Mouse (Mus musculus) inflammation-experienced regulatory T-cells, adult 6 months (primary cell): ENCODE measurements around the gene Trim62. TPM values are rescaled to one million over a fixed set of nuclear protein-coding genes. Genes with fewer than 3 reads are reported as not detected.

Source experiments
- ATAC-seq: one replicate; pipeline ENCODE4 v1.8.0; 2017
- polyA plus RNA-seq, 3 experiments: library from polyadenylated mRNA; unstranded; fragments of 100-300 nt; shearing (Covaris generic); gene quantifications; one replicate each; pipeline ENCODE4 v1.2.1; 2017

The Trim62 gene
- polyA plus RNA-seq, 3 experiments from 2014 or later: 0.98 to 1.8 (median 1.5) TPM

DNA sequence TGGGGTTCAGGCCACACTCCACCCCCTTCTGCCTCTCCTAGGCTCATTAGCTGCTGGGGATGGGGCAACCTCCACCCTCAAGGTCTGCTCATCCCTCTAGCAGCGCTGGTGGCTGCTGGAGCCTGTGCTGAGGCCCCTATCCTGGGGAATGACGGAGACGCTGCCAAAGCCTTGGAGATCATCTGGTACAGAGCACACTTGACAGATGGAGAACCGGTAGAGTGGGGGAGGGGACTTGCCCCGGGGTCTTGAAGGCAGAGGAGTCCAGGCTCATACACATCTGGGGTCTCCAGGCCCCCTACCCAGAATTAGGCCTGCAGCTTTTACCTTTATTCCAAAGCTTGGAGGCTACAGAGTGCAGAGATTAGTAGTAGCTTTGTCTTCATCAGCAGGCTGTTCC lies 3.2 kb downstream of the Trim62 start:
- ATAC-seq: no peak

DNA sequence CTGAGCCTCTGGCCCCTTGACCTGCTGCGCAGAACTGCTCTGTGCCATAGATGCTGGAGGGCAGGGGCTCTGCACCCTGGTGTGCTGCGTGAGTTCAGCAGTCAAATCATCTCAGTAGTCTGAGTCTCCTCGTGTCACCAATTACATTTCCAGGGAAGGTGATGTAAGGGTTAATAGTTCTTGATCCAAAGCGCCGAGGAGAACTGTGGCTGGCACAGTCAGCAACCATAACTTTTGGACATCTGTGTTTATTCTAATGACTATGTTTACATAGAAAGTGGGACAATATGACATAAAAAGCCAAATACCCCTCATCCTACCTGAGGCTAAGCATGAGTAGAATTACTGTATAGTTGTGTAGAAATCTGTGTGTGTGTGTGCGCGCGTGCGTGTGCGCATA lies 3.6 kb downstream of the Trim62 start:
- no peak for ATAC-seq

DNA sequence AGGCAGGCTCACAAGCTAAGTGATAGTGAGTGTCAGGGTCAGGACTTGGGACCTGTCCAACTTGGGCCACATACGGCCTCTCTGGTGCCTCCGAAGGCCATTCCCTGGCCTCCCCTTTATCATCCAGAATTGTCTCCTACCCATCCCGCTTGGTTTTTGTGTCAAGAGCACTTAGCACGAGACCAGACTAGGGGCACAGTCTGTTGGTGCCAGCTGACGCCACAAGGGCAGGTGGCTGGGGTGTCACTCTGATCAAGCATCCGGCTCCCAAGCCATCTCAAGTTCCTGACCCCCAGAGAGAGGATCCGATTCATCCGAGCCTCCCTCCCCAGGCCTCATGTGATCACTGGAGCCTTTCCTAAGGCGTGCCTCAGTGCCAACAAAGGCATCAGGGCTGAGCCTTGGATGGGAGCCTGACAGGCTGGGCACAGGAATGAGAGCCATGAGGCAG lies 4.3 kb downstream of the Trim62 start:
- ATAC-seq: no peak

GRCm38 (mm10) chr4:128888436-128888990 lies 5.1 kb downstream of the Trim62 start:
- no peak for ATAC-seq

- no peak for ATAC-seq
Measured at GRCm38 (mm10) chr4:128889752-128890630, 6.6 kb downstream of the Trim62 start.

GRCm38 (mm10) chr4:128891157-128891556 lies 7.8 kb downstream of the Trim62 start:
- no peak for ATAC-seq

GRCm38 (mm10) chr4:128891746-128892145 lies 8.4 kb downstream of the Trim62 start:
- no peak for ATAC-seq

DNA sequence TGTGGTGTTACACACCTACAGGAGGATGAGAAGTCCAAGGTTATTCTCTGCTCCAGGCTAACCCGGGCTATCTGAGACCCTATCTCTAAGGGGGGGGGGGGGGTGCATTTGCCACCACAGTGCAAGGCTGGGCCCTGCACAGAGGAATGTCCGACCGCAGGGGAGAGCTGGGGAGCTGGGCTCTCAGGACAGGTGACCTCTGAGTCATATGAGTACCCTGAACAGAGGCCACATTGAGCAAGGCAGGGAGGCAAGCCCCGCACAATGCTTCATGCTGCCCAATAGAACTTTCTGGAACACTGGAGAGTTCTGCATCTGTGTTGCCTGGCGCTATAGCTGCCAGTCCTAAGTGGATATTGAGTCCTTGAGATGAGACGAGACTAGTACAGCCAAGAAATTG lies 8.8 kb downstream of the Trim62 start:
- ATAC-seq: no peak

DNA sequence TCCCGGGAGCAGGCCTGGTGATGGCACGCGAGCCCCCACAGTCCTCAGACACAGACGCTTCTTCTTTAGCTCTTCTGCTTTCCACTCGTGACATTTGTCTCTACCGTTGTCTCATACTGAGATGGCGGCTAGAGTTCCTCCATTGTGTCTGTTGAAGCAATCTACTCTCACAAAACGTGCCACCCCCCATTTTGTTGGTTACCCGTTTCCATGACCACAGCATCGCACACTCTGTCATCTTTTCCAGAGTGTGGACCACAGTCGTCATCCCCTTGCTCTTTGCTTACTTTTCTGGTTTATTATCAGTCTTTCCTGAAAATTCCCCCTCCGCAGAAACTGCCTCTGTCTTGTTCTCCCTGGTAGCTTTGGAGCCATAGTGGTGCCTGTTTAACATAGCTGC lies 10.7 kb downstream of the Trim62 start:
- ATAC-seq: no peak

DNA sequence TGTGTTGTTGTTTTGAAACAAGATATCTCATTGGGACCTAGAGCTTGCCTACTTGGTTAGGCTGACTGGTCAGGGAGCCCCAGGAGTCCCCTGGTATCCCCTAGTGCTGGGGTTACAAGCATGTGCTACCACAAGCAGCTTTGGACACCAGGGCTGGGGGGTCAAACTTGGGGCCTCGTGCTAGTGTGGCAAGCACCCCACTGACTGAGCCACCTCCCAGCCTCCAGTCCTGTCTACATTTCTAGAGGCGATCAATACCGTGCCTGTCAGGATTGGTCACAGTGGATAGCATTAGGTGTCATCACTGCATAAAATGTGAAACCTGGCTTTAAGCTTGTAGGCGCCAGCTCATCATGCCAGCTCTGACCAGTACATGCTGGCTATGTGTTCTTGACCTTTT lies 12.5 kb downstream of the Trim62 start:
- ATAC-seq: no peak

- no peak for ATAC-seq
Measured at GRCm38 (mm10) chr4:128896667-128897066, 13.3 kb downstream of the Trim62 start.

DNA sequence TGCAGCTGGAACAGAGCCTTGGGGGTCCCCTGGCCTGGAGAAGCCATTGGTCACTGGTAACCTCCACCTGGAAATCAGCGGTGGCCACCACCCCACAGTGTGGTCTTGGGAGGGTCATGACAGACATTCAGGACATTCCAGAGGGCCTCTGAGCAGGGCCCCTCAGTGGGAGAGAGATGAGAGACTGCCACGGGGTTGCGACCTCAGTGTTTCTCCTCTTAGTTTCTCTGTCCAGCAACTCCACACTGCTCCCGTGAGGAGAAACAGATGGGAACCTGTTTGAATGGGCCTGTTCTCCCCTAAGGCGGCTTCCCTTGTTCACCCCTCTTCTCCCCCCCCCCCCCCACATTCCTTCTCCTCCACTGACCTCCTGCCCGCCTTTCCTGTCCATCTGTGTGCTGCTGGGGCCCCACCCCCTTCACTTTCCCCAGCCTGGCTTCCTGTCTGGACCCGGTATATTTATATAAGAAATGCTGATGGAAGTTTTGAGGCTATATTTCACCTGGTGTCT lies 14.6 kb downstream of the Trim62 start:
- no peak for ATAC-seq

- no peak for ATAC-seq
Measured at GRCm38 (mm10) chr4:128899332-128899731, 16.0 kb downstream of the Trim62 start.

GRCm38 (mm10) chr4:128900484-128900883 lies 17.1 kb downstream of the Trim62 start:
- no peak for ATAC-seq

GRCm38 (mm10) chr4:128902390-128902789 lies 19.0 kb downstream of the Trim62 start:
- ATAC-seq: no peak

- no peak for ATAC-seq
Measured at GRCm38 (mm10) chr4:128904035-128904800, 20.8 kb downstream of the Trim62 start.

GRCm38 (mm10) chr4:128905251-128905650 lies 21.9 kb downstream of the Trim62 start:
- no peak for ATAC-seq

- ATAC-seq: no peak
Measured at GRCm38 (mm10) chr4:128906757-128907156, 23.4 kb downstream of the Trim62 start.

DNA sequence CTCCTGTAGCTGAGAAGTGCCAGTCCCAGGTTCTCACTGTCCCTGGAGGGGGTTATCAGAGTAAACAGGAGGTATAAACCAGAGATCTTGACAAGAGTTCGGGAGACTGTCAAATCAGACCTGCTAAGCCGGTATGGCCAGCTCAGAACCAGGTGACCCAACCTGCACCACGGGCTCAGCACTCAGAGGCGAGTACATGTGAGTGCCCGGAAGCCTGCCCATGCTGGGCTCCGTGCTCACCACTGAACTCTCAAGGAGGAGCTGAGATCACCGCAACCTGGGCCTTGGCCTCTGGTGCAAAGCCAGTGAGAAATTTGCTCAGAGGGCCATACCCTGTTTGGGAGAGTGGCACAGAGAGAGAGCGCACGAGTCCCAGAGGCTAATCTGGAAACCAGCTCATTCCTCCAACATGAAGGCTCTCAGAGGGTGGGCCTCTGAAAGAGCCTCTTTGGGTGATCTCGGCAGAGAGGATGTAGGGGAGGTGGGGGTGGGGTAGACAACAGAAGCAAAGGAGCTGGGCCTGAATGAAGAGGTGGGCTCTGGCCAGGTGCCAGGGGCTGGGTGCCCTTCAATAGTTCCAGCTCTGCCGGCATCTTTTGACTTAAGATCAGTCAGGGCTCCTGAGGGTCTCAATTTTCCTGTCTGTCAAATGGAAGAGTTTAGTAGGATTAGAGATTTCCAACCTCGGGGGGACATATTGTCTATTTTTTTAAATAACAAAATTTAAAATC lies 24.0 kb downstream of the Trim62 start:
- no peak for ATAC-seq

DNA sequence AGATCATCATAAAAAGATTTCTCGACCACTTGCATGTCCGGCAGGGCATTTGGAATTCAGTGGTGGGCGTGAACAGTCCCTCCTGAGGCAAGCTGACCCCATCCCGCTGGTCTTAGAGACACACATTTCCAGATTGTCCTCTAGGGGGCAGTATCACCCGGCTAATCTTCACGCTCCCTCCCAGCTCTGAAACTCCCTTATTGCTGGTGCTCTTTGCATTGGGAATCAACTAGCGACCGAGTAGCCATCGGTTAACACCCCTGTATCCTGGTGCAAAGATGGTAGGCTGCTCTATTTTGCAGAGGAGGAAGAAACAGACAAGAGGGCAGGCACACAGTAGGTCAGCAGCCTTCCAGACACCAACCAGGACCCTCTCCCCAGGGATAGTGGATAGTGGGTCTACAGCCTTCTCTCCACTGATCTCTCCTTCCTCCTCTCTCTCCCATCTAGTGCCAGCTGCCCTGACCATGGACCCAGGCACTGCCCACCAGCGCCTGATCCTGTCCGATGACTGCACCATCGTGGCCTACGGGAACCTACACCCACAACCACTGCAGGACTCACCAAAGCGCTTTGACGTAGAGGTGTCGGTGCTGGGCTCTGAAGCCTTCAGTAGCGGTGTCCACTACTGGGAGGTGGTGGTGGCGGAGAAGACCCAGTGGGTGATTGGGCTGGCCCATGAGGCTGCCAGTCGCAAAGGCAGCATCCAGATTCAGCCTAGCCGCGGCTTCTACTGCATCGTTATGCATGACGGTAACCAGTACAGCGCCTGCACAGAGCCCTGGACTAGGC lies 25.4 kb downstream of the Trim62 start:
- no peak for ATAC-seq

- no peak for ATAC-seq
Measured at GRCm38 (mm10) chr4:128909378-128909831, 26.0 kb downstream of the Trim62 start.
